Mouse (Mus musculus): Measurements from ENCODE around the gene Rpl10.
A peak's percentile ranks its signal among the peaks of the same experiment; 100 is the strongest.

Gene Rpl10

DNA sequence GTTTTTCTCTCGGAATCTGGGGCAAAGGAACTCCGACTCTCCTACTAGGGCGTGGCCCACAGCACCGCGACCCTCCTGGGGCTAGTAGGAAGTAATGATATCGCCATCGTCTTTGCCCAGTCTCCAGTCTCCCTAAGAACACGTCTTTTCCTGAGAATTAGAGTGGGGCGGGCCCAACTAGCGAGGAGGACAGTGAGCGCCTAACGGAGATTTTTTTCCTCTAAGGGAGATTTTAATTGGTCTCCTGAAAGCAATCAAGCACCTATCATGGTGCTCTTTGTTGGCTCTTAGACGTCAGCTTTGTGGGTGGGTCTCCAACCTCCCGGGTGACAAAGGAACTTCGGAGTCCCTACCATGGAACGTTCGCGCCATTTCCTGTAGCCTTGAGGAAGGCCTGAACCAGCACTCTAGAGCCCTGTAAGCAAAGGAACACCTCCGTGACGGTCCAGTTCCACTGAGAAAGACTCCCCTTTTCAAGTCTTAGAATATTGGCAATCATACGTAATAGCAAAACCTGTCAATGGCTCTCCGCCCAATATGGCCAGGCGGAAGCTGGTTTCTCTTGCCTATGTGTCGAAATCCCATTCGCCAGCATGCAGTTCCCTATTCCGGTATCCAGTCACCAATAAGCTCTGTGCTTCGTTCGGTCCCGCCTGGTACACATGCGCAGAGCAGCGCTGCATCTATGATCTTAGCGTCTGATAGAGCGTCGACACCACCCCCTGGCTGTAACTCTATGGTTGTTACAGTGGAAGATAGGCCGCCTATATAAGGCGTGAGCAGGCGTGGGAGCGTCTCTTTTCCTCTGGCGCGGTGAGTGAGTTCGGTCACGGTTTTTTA lies at the start of gene Rpl10:
Gene Rpl10 (plus strand): TSS at position 751 of the 840 bp plus-strand sequence.
- DNase-seq, result peak; percentile 72 to 84

DNA sequence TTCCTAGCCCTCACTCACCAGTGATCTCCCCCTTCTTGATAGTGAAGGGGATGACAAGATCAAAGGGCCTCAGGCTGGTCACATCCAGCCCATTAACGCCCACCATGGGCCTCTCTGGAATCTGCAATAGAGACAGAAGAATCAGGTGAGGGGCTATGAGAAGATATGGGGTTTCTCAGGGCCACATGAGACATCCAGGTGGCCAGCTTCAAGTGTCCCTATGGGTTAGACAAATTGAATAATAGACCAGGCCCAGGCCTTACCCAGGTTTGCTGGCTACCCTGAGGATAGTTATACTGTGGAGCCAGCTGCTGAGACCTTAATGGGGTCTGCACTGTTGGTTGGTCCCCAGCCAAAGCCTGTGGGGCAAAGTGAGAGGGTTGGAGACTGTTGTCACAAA lies 40.6 kb upstream of the Rpl10 start:
- no peak for DNase-seq

DNA sequence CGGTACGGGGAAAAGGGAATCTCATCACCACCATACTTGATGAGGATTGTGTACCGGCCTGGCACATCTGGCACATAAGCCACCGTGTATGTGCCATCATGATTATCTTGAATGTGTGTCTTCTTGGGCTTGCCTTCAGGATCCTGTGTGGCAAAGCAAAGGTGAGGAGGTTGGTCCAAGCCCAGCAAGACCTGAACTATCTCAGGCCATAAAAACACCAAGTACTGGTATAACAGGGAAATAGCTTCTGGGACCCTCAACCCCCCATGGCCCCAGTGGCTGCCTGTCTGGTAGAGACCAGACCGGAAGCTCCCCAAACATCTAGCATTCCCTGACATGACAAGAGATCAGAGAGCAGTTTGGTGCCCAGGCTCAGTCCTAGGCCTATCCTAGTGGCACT lies 37.4 kb upstream of the Rpl10 start:
- DNase-seq, result no peak

DNA sequence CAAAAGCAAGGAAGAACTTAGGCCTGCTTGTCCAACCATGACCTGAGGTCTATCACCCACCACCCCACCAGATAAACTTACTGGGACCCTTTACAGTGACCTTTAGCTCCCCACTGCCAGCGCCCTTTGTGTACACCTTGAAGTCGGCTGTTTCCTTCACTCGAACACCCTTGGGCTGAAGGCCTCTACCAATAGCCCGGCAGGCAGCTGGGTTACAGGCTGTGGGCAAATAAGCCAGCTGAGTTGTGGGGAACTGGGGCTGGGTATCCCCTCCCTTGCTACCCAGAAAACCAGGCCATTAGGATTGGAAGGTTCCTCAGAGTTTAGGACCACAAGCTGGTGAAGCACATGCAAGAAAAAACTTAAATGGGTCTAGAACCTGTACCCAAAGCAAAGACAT lies 30.3 kb upstream of the Rpl10 start:
- DNase-seq, result no peak

DNA sequence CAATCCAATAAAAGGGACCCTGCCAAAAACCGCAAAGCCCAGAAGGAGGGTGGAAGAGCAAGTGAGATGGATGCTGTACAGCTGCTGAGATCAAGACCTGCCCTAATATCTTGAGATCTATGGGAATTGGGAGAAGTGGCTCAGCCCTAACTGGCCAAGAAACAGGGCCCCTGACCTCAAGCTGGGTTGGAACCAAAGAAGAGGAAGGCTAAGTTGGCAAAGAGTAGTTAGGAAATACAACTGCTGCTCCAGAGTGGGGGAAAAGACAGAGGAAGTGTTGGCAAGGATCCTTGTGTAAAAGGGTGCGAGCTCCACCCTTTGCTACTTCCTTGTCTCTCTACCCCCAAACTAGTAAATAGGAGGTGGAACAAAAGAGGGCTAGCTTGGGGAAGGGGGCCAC lies 27.2 kb upstream of the Rpl10 start:
- DNase-seq, result no peak

DNA sequence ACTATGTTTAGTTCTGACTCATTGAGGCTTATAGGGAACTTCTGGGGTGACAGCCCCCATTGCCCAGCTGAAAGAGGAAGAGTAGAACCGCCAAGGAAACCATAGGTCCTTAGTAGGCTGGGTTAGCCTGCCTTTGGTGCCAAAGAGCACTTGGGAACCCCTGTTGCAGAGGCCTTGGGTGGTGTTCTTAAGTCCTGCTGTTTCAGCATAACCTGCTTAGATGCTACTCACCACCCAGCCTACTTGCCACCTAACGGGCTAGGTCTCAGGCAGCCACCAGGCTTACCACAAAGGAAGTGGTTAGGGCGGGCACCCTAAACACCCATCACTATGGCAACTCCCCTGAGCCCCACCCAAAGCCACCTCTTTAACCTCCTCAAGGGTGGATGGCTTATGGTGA lies 26.8 kb upstream of the Rpl10 start:
- peak; percentile 52 to 67 for DNase-seq

DNA sequence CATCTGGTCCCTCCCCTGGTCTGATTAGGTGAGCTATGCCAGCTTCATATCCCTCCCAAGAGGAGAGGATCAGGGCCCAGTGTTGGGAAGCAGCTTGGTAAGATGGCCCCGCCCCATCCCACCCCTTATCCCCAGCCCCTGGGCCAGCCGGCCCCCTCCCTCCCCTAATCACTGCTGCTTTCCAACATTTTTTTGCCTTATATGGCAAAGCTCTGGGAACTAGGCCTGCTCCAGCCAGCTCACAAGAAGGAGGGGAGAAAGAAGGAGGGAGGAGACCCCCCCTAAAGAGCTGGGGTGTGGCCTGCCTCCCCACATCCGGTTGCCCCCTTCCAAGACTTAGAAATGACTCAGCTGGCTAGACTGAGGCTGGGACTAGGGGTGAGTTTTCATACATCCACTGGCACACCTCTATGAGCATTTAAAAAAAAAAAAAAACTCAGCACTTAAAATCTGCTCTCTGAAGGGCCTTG lies 26.0 kb upstream of the Rpl10 start:
- peak in 1 of 2 experiments; percentile 23 for DNase-seq

DNA sequence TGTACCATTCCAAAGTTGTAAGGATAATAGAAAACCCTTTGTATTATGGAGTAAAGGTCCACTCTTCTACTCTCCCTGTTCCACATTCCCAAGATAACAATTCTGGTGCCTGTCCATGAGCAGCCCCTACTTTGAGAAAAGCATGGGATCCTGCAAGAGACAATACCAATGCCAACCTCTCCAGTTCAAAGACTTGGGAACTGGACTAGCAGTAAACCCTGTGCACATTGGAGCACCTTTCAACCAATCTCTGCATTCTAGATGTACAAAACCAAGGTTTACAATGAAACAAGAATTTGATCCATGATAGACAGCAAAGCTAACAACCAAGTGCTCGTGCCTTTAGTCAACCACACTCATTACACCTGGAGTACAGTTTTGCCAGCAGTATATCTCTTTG lies 25.5 kb upstream of the Rpl10 start:
- DNase-seq, result no peak

DNA sequence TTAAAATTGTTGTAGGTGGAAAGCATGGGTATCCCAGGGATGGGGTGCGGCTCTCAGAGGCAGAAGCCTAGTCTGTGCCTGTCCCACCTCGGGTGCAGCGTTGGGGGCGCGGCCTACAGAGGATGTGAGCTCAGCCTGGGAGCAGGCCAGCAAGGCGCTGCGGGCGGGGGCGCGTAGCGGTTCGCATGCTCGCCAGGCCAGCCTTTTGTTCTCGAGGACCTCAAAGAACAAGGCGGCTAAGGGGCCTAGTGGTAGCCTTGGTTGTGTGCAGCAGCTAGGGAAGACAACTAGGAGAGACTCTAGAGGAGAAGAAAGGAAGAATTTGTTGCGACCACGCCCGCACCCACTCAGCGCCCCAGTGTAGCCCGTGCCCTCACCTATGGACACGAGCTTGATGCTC lies 24.9 kb upstream of the Rpl10 start:
- peak; percentile 62 to 69 for DNase-seq

DNA sequence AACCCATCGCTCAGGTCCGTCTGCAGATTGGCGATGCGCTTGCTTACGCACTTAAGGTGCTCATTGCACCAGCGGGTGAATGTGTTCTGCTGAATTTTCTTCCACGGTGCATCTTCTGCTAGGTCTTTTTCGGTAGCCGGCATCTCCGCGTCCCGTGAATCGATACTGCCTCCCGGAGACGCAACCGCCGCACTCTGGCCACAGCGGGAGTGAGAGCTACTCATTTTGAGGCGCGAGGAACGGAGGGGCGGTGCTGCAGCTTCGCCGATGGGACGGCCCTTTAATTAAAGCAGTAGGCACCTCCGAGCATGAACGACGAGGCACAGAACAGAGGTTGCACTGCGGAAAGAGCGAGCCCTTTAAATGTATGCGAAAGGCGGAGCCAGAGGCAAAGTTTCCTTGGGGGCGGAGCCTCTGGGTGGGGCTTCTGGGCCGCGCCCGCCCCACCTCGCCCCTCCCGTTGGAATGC lies 24.4 kb upstream of the Rpl10 start:
- DNase-seq, result peak; percentile 74 to 77

DNA sequence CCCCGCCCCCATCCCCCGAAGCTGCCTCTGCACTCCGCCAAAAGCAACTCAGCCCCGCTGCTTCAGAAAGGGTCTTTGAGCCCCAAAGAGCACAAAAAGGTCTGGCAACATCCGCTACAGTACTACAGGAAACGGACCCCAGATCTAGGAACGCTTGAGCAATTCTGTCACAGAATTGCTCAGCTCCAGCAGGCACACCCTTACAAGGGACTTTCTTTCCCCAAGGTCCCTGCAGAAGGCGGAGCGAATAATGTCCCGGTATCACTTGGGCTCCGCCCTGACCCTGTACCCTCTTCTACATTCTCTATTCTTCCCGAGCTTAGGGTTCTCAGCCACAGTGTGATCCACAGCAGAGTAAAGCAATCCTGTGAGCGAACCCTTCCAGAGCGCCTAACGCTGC lies 23.9 kb upstream of the Rpl10 start:
- no peak for DNase-seq

DNA sequence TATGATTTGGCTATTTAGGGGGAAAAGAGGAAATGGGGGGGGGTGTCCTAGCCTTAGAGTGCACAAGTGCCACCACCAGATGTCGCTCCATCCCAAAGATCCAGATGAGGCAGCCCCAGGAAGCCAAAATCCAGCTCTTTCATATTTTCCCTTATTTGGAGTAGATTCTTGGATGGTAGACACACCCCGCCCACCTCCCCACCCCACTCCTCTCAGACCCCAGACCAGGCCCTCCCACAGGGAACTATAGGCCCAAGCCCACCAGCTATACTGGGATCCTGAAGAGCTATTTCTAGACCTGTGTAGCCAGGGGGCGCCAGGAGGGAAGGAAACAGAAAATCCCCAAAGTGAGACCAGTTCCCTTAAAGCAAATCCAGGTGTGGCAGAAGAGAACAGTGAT lies 22.0 kb upstream of the Rpl10 start:
- peak; percentile 48 to 62 for DNase-seq

DNA sequence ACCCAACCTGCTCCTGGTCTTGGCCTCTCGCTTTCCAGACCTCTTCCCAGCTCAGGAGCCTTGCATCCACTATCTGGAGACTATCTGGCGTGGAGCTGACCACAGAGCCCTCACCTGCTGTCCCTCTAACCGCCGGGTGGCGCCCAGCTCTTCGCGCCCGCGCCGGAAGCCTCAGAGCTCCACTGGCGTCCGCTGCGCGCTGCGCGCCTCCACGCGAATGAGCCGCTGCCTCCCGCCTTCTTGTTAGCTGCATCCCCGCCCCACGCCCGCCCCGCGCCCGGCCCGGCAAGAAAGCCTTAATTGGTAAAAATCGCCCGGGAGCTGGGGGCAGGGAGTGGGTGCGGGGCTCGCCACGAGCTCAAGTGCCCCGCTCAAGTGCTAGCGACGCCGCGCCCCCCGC lies 21.0 kb upstream of the Rpl10 start, which contains the start of gene Flna:
Gene Flna (minus strand): TSS at position 206 of the 400 bp plus-strand sequence.
- DNase-seq, result peak; percentile 65 to 71

DNA sequence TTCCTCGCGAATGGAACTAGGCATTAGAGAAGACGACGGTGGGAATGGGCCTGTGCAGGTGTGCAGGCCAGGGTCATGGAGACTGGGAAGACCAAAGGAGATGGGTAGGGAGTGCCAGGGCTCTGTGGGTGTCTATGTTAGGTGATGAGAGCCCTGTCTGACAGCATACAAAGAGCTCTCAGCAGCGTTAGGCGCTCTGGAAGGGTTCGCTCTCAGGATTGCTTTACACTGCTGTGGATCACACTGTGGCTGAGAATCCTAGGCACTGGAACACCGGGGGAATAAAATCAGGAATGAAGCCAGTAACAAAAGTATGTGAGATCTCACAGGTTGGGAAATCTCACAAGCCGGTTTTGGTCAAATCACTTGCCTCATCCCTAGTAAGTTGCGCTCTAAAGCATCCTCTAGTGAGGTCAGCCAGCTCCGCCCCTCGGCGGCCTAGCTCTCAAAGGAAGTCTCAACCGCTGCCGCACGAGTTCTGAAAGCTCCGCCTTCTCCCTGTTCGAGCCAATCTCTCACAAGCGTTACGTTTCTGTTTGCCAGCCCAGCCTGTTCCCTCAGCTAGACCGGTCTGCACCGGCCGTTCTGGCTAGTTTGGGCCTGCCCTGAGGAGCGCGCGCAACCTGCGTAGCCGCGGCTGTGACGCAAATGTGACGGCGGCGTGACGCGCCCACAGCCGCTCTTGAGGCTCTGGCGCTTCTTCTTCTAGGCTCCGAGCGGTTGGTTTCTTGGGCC lies 16.3 kb upstream of the Rpl10 start, which contains the start of gene Emd:
Gene Emd (plus strand): TSS at position 535 of the 735 bp plus-strand sequence.
- peak; percentile 77 to 82 for DNase-seq

DNA sequence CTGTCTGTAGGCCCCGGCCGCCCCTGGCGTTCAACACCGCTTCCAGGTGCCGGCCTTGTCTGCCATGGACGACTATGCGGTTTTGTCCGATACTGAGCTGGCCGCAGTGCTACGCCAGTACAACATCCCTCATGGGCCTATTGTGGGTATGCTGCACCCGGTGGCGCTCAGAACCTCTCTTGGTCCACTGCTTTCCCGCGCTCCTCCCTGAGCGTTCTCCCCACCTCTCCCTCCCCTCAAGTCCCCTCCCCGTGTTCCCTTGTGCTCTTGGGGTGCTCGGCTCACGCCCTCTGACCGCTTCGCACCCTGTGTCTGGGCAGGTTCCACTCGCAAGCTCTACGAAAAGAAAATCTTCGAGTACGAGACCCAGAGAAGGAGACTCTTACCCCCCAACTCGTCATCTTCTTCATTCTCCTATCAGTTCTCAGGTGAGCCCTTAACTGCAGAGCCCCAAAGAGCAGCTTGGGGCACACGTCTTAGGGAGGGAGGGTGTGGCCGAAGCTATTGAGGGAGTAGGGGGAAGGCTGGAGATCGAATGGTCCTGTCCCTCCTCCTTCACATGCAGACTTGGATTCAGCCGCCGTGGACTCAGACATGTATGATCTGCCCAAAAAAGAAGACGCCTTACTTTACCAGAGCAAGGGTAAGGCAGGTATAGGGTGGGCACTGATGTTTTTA lies 15.6 kb upstream of the Rpl10 start:
- no peak for DNase-seq

DNA sequence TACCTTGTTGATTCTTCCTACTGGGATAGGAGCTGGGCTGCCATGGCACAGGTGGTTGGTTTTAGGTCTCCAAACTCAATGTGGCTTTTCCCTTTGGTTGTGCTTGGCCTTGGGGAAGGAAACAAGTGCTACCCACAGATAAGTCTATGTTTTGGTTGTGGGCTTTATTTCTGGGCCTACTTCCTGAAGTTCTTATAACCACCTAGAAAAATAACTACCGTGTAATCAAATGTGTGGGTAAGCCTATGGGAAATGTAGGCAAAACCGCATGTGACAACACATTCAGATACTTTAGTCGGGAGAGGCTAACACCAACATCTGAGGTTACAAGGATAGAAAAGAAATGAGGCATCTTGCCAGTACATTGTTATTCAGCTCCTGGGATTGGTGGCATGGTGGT lies 12.9 kb upstream of the Rpl10 start:
- no peak for DNase-seq

DNA sequence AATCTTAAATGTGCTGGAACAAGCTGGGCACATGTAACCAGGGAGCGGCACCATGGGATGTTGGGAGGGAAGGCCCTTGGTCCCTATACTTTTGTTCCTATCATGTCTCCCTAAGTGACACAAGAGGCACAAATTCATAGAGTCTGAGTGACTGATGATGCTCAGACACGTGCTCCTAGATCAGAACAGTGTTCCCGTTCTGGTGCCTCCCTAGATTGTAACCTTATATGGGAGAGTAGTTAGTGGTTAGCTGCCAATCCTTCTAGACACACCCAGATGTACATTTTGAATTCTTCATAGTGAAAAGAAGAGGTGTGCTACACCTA lies 913 bp upstream of the Rpl10 start:
- DNase-seq, result no peak

DNA sequence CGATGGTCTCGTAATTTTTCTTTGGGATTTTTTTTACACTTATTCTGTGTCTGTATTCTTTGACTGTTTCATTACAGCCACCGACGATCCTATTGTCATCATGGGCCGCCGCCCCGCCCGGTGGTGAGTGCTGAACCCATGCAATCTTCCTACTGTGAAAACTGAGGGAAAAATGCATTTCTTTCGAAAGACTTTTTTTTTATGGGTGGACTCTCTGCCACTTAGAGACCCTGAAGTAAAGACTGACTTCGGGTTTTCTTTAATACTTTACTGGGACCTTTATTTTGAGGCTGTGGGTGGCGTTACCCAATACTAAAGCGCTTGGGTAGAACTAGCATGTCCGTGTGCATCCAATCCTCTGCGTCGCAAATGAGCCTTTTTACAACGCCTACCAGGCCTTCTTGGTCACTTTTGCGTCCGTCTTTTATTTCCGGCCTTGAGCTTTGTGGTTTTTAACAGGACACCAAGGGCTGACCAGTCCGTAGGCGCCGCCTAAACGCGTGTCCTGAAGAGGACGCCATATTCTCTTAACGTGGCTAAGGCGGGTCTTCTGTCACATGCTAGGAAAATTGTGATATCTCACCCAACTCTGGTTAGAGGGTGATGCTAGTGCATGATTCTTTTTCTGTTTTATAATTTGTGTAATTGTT lies 415 bp downstream of the Rpl10 start:
- DNase-seq, result peak in 1 of 2 experiments; percentile 13

DNA sequence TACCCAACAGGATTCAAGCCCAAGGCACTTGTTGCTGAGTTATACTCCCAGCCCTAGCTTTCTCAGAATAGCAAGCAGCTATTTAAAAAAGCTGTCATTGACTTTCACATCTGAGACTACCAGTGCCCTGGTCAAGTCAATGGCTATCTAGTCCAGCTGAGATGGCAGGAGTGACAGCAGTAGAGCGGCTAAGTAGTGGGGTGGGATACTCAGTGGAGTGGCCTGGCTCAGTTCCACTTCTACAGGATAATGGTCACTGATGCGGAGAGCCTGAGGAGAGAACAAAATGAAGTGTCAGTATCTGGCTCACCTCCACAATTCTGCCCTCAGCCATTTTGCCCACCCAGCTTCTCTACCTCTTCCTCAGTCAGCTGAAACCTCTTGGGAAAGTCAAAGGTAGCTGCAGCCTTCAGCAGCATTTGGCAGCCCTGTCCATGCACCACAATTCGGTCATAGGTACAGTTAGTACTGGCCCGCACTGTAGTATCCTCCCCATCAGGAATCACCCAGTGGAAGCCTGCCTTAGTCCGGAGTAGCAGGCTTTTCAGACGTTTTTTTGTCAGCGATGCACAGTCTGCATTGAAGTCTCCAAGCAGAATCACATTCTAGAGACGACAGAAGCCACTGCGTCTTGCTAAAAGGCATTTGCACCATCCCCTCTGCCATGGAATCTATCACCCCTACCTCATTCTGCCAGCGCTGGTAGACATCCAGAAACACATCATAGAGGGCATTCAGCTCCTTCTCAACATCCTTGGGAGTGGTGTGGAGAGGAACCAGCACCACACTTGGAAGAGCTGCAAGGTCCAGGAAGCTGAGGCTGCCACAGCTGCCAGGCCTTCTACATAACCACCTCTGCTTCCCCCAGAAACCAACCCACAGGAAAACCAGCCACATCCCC lies 3.1 kb downstream of the Rpl10 start:
- DNase-seq, result no peak

DNA sequence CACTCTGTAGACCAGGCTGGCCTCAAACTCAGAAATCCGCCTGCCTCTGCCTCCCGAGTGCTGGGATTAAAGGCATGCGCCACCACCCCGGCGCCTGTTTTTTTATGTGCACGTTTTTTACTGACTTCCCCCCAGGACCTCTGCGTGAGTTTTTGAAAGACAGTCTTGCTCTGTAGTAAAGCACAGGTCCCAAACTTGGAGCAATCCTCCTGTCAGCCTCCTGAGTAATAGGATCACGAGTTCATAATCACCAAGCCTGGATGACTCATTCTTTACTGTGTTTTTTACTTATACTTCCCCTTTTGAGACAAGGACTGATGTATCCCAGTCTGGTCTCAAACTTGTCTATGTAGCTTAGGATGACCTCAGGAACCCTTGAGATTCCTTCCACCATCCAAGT lies 7.3 kb downstream of the Rpl10 start:
- DNase-seq, result no peak

DNA sequence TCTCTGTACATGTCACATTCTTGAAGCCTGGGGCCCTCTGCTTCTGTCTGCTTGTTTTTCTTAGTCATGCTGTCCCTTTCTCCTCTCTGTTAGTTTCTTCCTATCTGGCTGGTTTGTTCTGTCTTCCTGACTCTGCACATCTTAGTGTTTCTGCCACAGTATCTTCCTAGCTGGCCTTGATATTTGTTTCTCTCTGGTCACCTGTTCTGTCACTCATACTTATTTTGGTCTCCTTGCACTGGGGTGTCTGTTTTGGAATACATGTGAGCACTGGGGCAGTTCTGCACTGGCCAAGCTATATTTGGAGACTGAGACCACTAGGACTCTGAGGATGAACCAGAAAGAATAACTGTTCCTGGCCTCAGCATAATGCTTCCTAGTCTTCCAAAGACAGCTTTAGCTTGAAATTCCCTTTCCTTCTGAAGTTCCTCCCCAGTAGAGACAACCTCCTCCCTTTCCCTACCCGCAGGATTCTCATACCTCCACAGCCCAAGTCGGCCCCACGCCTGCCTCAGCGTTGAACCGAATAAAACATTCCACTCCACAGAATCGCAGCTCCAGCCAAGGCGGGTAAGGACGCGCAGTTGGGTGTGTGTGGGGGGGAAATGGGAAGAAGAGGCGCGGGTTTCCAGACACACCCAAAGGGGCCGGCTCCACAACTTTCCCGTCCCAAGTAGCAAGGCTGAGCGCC lies 10.6 kb downstream of the Rpl10 start:
- no peak for DNase-seq
